Mouse (Mus musculus) intestine, postnatal 0 days (tissue): ENCODE results near the gene Insl3. TPM values are rescaled to one million over a fixed set of nuclear protein-coding genes. Genes with fewer than 3 reads are reported as not detected.

Experiments
- ATAC-seq: fragments of 200-750 bp; cut with Nextera tagmentation; 2 replicates; pipeline ENCODE4 v1.8.0; 2017; ENCODE audit warnings: mild to moderate bottlenecking, moderate TSS enrichment, moderate library complexity
- H3K27ac ChIP-seq: fragments of 300-500 bp; sonication (generic); 2 replicates; pipeline ENCODE4 v1.5.1; 2014; ENCODE audit warnings: mild to moderate bottlenecking, low read depth, low read length, moderate library complexity
- H3K27me3 ChIP-seq: fragments of 300-500 bp; sonication (generic); replicated peaks from 2 replicates; pipeline ENCODE4 v1.6.1; 2014; ENCODE audit warnings: low read length, mixed read lengths; ENCODE audit not compliant: control insufficient read depth, insufficient read depth
- H3K36me3 ChIP-seq: fragments of 300-500 bp; sonication (generic); 2 replicates; pipeline ENCODE4 v1.6.1; 2014; ENCODE audit warnings: mild to moderate bottlenecking, moderate library complexity; ENCODE audit not compliant: control insufficient read depth, insufficient read depth
- H3K4me1 ChIP-seq: fragments of 300-500 bp; sonication (generic); replicated peaks from 2 replicates; pipeline ENCODE4 v1.6.1; 2014; ENCODE audit warnings: antibody characterized with exemption, low read length, mixed read lengths; ENCODE audit not compliant: control insufficient read depth, insufficient read depth
- H3K4me2 ChIP-seq: fragments of 300-500 bp; sonication (generic); replicated peaks from 2 replicates; pipeline ENCODE4 v1.6.1; 2014; ENCODE audit warnings: low read depth, mild to moderate bottlenecking, moderate library complexity
- H3K4me3 ChIP-seq: fragments of 300-500 bp; sonication (generic); 2 replicates; pipeline ENCODE4 v1.5.1; 2014; ENCODE audit warnings: low read depth, low read length
- H3K9ac ChIP-seq: fragments of 300-500 bp; sonication (generic); 2 replicates; pipeline ENCODE4 v1.6.1; 2014; ENCODE audit warnings: mild to moderate bottlenecking, low read depth, low read length
- H3K9me3 ChIP-seq: fragments of 300-500 bp; sonication (generic); 2 replicates; pipeline ENCODE4 v1.6.1; 2016; ENCODE audit warnings: mixed run types; ENCODE audit not compliant: control insufficient read depth
- CTCF ChIP-seq: sonication (generic); IDR thresholded peaks from 2 replicates; pipeline ENCODE4 v1.5.1; 2016; ENCODE audit warnings: low read depth, mild to moderate bottlenecking, control low read depth, antibody characterized with exemption, moderate library complexity
- WGBS: fragments of 180-500 bp; shearing (Covaris S2); extraction: QIAGEN DNeasy Blood & Tissue Kit; methylation state at CpG from one replicate; pipeline ENCODE4 v1.1.7; 2014; 5-methylcytosine and 5-hydroxymethylcytosine counted together
- polyA plus RNA-seq: library from polyadenylated mRNA; unstranded; fragments of >200 nt; fragmentation: Nextera tagmentation; extraction: Ambion mirVana; gene quantifications from 2 replicates; pipeline ENCODE4 v1.2.1, GENCODE M21; 2015

Insl3 gene
- polyA plus RNA-seq, 1 experiment from 2014 or later: 2.5 TPM

GRCm38 (mm10) chr8:71679116-71679515 lies 9.9 kb upstream of the Insl3 start:
- TF ChIP-seq CTCF: peak; percentile 7; the same call in 1 of the 2 replicates
- no peak overlapping the region for H3K27ac ChIP-seq
- H3K36me3 ChIP-seq: peaks cover 9% of the 10 kb centered on the region; the same call in 1 of the 2 replicates
- no peak overlapping the region for H3K9ac ChIP-seq
- WGBS: 51% methylated on average over 16 of the region's 16 CpGs
- no peak for ATAC-seq
- H3K27me3 ChIP-seq: peaks cover 8% of the 10 kb centered on the region
- no peaks in the 10 kb centered on the region for H3K9me3 ChIP-seq
- H3K4me1 ChIP-seq: no peaks in the 10 kb centered on the region; the same call in 1 of the 2 replicates
- H3K4me2 ChIP-seq: peak overlapping the region; percentile 53
- 0 out of 2 replicates have a peak overlapping the region, but pooled peaks have one; percentile 13 for H3K4me3 ChIP-seq

GRCm38 (mm10) chr8:71679550-71680168 lies 9.4 kb upstream of the Insl3 start:
- Histone ChIP-seq H3K4me2 (peak overlapping the region; percentile 53), H3K27ac (no peak overlapping the region), H3K27me3 (peaks cover 12% of the 10 kb centered on the region), H3K9ac (no peak overlapping the region), H3K4me3 (0 out of 2 replicates have a peak overlapping the region, but pooled peaks have one; percentile 13), H3K4me1 (no peaks in the 10 kb centered on the region; the same call in 1 of the 2 replicates), H3K9me3 (no peaks in the 10 kb centered on the region), H3K36me3 (peaks cover 9% of the 10 kb centered on the region; the same call in 1 of the 2 replicates)
- TF ChIP-seq CTCF: no peak
- ATAC-seq: no peak
- WGBS: 19% methylated on average over 46 of the region's 46 CpGs

- no peak overlapping the region for H3K9ac ChIP-seq
- H3K4me3 ChIP-seq: no peak overlapping the region
- no peaks in the 10 kb centered on the region for H3K9me3 ChIP-seq
- ATAC-seq: no peak
- H3K36me3 ChIP-seq: peaks cover 9% of the 10 kb centered on the region; the same call in 1 of the 2 replicates
- H3K4me1 ChIP-seq: no peaks in the 10 kb centered on the region; the same call in 1 of the 2 replicates
- H3K4me2 ChIP-seq: no peak overlapping the region
- H3K27ac ChIP-seq: no peak overlapping the region
- peaks cover 20% of the 10 kb centered on the region for H3K27me3 ChIP-seq
- 38% methylated on average over 21 of the region's 21 CpGs for WGBS
- no peak for TF ChIP-seq CTCF
These were observed 8.5 kb upstream of the Insl3 start for GRCm38 (mm10) chr8:71680471-71680870.

GRCm38 (mm10) chr8:71681369-71681915 lies 7.6 kb upstream of the Insl3 start:
- TF ChIP-seq CTCF: no peak
- H3K4me2 ChIP-seq: no peak overlapping the region
- H3K36me3 ChIP-seq: peaks cover 9% of the 10 kb centered on the region; the same call in 1 of the 2 replicates
- no peak overlapping the region for H3K9ac ChIP-seq
- no peak for ATAC-seq
- H3K9me3 ChIP-seq: no peaks in the 10 kb centered on the region
- peaks cover 2% of the 10 kb centered on the region for H3K4me1 ChIP-seq
- H3K4me3 ChIP-seq: no peak overlapping the region
- H3K27me3 ChIP-seq: peaks cover 29% of the 10 kb centered on the region
- no peak overlapping the region for H3K27ac ChIP-seq
- WGBS: 44% methylated on average over 18 of the region's 18 CpGs

GRCm38 (mm10) chr8:71682832-71683231 lies 6.2 kb upstream of the Insl3 start:
- H3K36me3 ChIP-seq: peaks cover 9% of the 10 kb centered on the region; the same call in 1 of the 2 replicates
- no peak overlapping the region for H3K27ac ChIP-seq
- H3K4me2 ChIP-seq: no peak overlapping the region
- H3K4me1 ChIP-seq: peaks cover 4% of the 10 kb centered on the region; the same call in 1 of the 2 replicates
- 82% methylated on average over 12 of the region's 12 CpGs for WGBS
- H3K9ac ChIP-seq: no peak overlapping the region
- no peak for ATAC-seq
- H3K27me3 ChIP-seq: peaks cover 43% of the 10 kb centered on the region
- H3K9me3 ChIP-seq: no peaks in the 10 kb centered on the region
- no peak for TF ChIP-seq CTCF
- no peak overlapping the region for H3K4me3 ChIP-seq

GRCm38 (mm10) chr8:71684701-71685100 lies 4.3 kb upstream of the Insl3 start:
- peaks cover 4% of the 10 kb centered on the region; the same call in 1 of the 2 replicates for H3K4me1 ChIP-seq
- no peak for TF ChIP-seq CTCF
- no peak overlapping the region for H3K9ac ChIP-seq
- H3K36me3 ChIP-seq: peaks cover 9% of the 10 kb centered on the region; the same call in 1 of the 2 replicates
- no peak overlapping the region for H3K4me3 ChIP-seq
- H3K27ac ChIP-seq: no peak overlapping the region
- H3K9me3 ChIP-seq: no peaks in the 10 kb centered on the region
- no peak overlapping the region for H3K4me2 ChIP-seq
- H3K27me3 ChIP-seq: peaks cover 61% of the 10 kb centered on the region
- WGBS: 38% methylated on average over 10 of the region's 10 CpGs
- no peak for ATAC-seq
